Mouse (Mus musculus) Patski (cell line): ENCODE results near the gene Edaradd. TPM values are rescaled to one million over a fixed set of nuclear protein-coding genes. Genes with fewer than 3 reads are reported as not detected.

Experiments
- ATAC-seq: fragments of 100-300 bp; one replicate; pipeline ENCODE4 v1.8.0; 2021
- CTCF ChIA-PET: fragments of 350-600 bp; sonication (Branson Sonifier 250); formaldehyde crosslinking; loops from one replicate; lab custom pipeline; 2022; ENCODE audit warnings: inconsistent platforms; lab: Charles Lee
- POLR2A ChIA-PET: fragments of 350-600 bp; sonication (Branson Sonifier 250); formaldehyde crosslinking; loops from one replicate; lab custom pipeline; 2022; ENCODE audit warnings: antibody characterized with exemption, inconsistent platforms; lab: Charles Lee
- DNase-seq: peaks from one replicate; pipeline ENCODE4 v3.0.0-alpha.2; 2011; ENCODE audit warnings: low read depth, low spot score
- H3K27me3 ChIP-seq: fragments of 371-371 bp; one replicate; pipeline ENCODE4 v1.5.1; 2021
- CTCF ChIP-seq: fragments of 100-300 bp; IDR thresholded peaks from one replicate; pipeline ENCODE4 v1.5.1; 2021
- in situ Hi-C: fragments of 300-500 bp; cut with MboI; formaldehyde crosslinking; loops from 3 replicates; pipeline ENCODE4 v1.11.1; 2018; ENCODE audit warnings: low pct_unique_long_range_greater_than_20kb, mixed read lengths
- polyA plus RNA-seq: library from polyadenylated mRNA; unstranded; gene quantifications from one replicate; pipeline ENCODE4 v1.2.3, GENCODE M21; 2021

Edaradd gene
- polyA plus RNA-seq, 1 experiment from 2014 or later = not detected

GRCm38 (mm10) chr13:12519371-12519770 is 867 bp downstream of the Edaradd start:
- in situ Hi-C loops = no loop called here
- CTCF ChIA-PET = interaction anchor here (0.8 kb wide), 1 partner anchor 15 kb away, joined by 3 read pairs; no protein-coding TSS in a partner anchor
- no peak for DNase-seq
- TF ChIP-seq CTCF = no peak
- no peak for ATAC-seq
- POLR2A ChIA-PET = no interaction called here
- peaks cover 24% of the 10 kb centered on the region for H3K27me3 ChIP-seq

GRCm38 (mm10) chr13:12511189-12511965 is 8.9 kb downstream of the Edaradd start:
- POLR2A ChIA-PET = no interaction called here

DNA sequence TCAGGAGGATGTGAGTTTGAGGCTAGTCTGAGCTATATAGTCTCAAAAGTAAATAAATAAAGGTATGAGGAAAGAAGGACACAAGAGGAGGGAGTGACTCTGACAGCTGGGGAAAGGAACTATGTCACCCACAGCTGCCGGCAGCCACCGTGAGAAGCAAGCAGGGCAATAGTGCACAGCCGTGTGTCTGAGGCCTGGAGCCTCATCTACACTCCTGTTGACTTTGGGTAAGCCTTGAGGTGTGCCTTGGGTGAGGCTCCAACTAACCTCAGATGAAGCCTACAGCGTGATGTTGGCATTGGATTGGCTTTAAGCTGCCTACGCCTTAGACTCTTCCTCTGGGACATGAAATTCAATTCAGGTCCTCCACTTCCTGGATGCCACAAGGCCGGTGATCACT is 10.2 kb downstream of the Edaradd start:
- DNase-seq = no peak
- TF ChIP-seq CTCF = no peak
- peaks cover 4% of the 10 kb centered on the region for H3K27me3 ChIP-seq
- no peak for ATAC-seq
- in situ Hi-C loops = no loop called here
- CTCF ChIA-PET = interaction anchor here (1.3 to 1.6 kb wide), 2 partner anchors 23 to 35 kb away, joined by 3 to 4 read pairs; no protein-coding TSS in a partner anchor
- POLR2A ChIA-PET = no interaction called here

More at GRCm38 (mm10) chr13:12511189-12511965, 8.9 kb downstream of the Edaradd start:
- ATAC-seq (no peak), DNase-seq (no peak)
- CTCF ChIA-PET = interaction anchor here (0.5 to 1.6 kb wide), 3 partner anchors 37 to 134 kb away, joined by 3 to 6 read pairs (median 4); no protein-coding TSS in a partner anchor
- no peak for TF ChIP-seq CTCF
- in situ Hi-C loops = no loop called here
- H3K27me3 ChIP-seq = peaks cover 4% of the 10 kb centered on the region

DNA sequence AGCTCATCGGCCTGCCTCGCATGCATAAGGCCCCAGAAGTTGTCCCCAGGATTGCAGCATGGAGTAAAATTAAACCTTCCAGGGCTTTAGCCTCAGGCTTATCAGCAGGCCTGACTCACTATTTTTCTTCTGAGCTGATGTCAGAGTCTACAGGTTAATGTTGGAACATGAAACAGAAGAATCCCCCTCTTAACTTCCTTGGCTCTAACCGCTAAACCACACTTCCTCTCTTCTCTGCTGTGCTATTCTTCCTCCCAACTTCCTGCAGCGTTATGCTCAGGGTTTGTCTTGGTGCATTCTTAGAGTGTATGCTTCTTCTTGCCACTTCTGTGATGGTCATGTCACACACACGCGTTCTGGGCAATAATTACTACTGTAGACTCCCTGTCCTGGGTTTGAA is 12.8 kb downstream of the Edaradd start:
- ChIA-PET POLR2A (no interaction called here), CTCF (interaction anchor here (0.8 to 1.4 kb wide), 3 partner anchors 9 to 39 kb away, joined by 3 to 5 read pairs (median 4); no protein-coding TSS in a partner anchor)
- DNase-seq = no peak
- no peak for ATAC-seq
- in situ Hi-C loops = no loop called here
- TF ChIP-seq CTCF = no peak
- no peaks in the 10 kb centered on the region for H3K27me3 ChIP-seq

- DNase-seq (no peak), ATAC-seq (no peak)
- in situ Hi-C loops = no loop called here
- CTCF ChIA-PET = no interaction called here
- no peaks in the 10 kb centered on the region for H3K27me3 ChIP-seq
- TF ChIP-seq CTCF = no peak
- POLR2A ChIA-PET = no interaction called here
Observed at GRCm38 (mm10) chr13:12505359-12505758, 14.9 kb downstream of the Edaradd start.

GRCm38 (mm10) chr13:12503238-12503751 is 16.9 kb downstream of the Edaradd start:
- ChIA-PET POLR2A (interaction anchor here (1.3 kb wide), 1 partner anchor 16 kb away, joined by 3 read pairs; no protein-coding TSS in a partner anchor), CTCF (interaction anchor here (0.7 to 2.3 kb wide), 6 partner anchors 9 to 35 kb away, joined by 3 to 11 read pairs (median 3); no protein-coding TSS in a partner anchor)
- ATAC-seq (peak; percentile 94), DNase-seq (peak; percentile 84)
- in situ Hi-C loops = no loop called here
- TF ChIP-seq CTCF = no peak
- no peaks in the 10 kb centered on the region for H3K27me3 ChIP-seq

- H3K27me3 ChIP-seq = no peaks in the 10 kb centered on the region
- no peak for DNase-seq
Observed at GRCm38 (mm10) chr13:12502665-12503237, 17.5 kb downstream of the Edaradd start.

DNA sequence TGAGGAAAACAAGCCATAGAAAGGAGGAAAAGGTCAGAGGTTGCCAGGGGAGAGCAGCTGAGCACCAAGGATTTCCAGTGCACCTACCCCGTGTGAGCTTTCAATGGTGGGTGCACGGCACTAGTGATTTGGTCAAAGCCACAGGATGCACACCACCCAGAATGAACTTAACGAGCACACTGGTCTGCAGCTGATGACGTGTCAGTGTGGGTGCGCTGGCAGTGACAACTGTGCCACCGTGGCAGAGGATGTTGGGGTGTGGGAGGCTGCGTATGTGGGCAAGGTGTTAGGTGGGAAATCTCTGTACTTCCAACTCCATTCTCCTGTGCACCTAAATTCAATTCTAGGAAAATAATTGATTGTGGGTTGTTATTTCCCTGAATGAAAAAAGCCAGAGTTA is 21.1 kb downstream of the Edaradd start:
- DNase-seq (no peak), ATAC-seq (no peak)
- in situ Hi-C loops = loop anchor here (25.0 kb wide), 1 partner anchor 863 kb away; no protein-coding TSS in a partner anchor
- no peak for TF ChIP-seq CTCF
- CTCF ChIA-PET = no interaction called here
- POLR2A ChIA-PET = no interaction called here
- no peaks in the 10 kb centered on the region for H3K27me3 ChIP-seq

More at GRCm38 (mm10) chr13:12502665-12503237, 17.5 kb downstream of the Edaradd start:
- ATAC-seq = no peak
- POLR2A ChIA-PET = interaction anchor here (1.3 kb wide), 1 partner anchor 15 kb away, joined by 3 read pairs; no protein-coding TSS in a partner anchor
- CTCF ChIA-PET = interaction anchor here (1.2 to 2.3 kb wide), 4 partner anchors 10 to 35 kb away, joined by 3 to 11 read pairs (median 3); no protein-coding TSS in a partner anchor
- no peak for TF ChIP-seq CTCF
- in situ Hi-C loops = no loop called here

- in situ Hi-C loops = loop anchor here (25.0 kb wide), 1 partner anchor 864 kb away; no protein-coding TSS in a partner anchor
- TF ChIP-seq CTCF = no peak
- DNase-seq = no peak
- ChIA-PET CTCF (no interaction called here), POLR2A (no interaction called here)
- no peaks in the 10 kb centered on the region for H3K27me3 ChIP-seq
- ATAC-seq = no peak
Observed at GRCm38 (mm10) chr13:12497809-12498208, 22.4 kb downstream of the Edaradd start.

DNA sequence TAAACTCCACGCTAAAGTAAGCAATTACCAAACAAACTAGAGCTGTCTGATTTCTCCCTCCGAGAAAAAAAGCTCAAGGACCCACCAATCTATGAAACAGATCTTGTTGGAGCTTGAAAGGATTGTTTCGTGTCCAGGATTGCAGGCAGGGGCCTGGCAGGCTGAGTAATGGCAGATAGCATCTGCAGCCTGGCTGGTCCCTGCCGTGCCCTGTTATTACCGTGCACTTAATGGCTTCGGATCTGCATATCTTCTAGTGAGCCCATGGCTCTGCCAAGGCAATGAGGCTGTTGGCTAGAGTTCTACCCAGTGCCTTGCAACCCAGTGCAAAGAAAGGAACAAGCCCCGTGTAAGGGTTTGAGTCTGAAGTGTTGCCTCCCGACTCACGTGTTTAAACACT is 25.5 kb downstream of the Edaradd start:
- ATAC-seq = no peak
- ChIA-PET POLR2A (no interaction called here), CTCF (interaction anchor here (1.0 kb wide), 1 partner anchor 17 kb away, joined by 3 read pairs; no protein-coding TSS in a partner anchor)
- no peak for TF ChIP-seq CTCF
- DNase-seq = no peak
- no peaks in the 10 kb centered on the region for H3K27me3 ChIP-seq
- in situ Hi-C loops = loop anchor here (25.0 kb wide), 1 partner anchor 868 kb away; no protein-coding TSS in a partner anchor
